Mouse (Mus musculus) midbrain, embryonic 14.5 days (tissue): Measurements from ENCODE around the gene Pik3ip1. TPM values are rescaled to one million over a fixed set of nuclear protein-coding genes. Genes with fewer than 3 reads are reported as not detected.

ENCODE experiments used
- ATAC-seq: fragments of 200-750 bp; cut with Nextera tagmentation; 2 replicates; pipeline ENCODE4 v1.8.0; 2017; ENCODE audit warnings: moderate number of reproducible peaks, moderate library complexity; ENCODE audit not compliant: low FRiP score, low TSS enrichment
- DNase-seq: peaks from one replicate; pipeline ENCODE4 v3.0.0-alpha.2; 2015
- H3K27ac ChIP-seq: fragments of 300-500 bp; sonication (generic); replicated peaks from 2 replicates; pipeline ENCODE4 v1.5.1; 2014; ENCODE audit warnings: mild to moderate bottlenecking, low read depth, low read length, moderate library complexity
- H3K27me3 ChIP-seq: fragments of 300-500 bp; sonication (generic); 2 replicates; pipeline ENCODE4 v1.6.1; 2014; ENCODE audit warnings: low read length, control low read depth, mixed read lengths; ENCODE audit not compliant: control insufficient read depth, insufficient read depth
- H3K36me3 ChIP-seq: fragments of 300-500 bp; sonication (generic); 2 replicates; pipeline ENCODE4 v1.6.1; 2014; ENCODE audit warnings: low read length, control low read depth; ENCODE audit not compliant: control insufficient read depth, insufficient read depth
- H3K4me1 ChIP-seq: fragments of 300-500 bp; sonication (generic); 2 replicates; pipeline ENCODE4 v1.6.1; 2014; ENCODE audit warnings: mild to moderate bottlenecking, antibody characterized with exemption, low read length, control low read depth; ENCODE audit not compliant: control insufficient read depth, insufficient read depth
- H3K4me2 ChIP-seq: fragments of 300-500 bp; sonication (generic); 2 replicates; pipeline ENCODE4 v1.6.1; 2014; ENCODE audit warnings: mild to moderate bottlenecking, low read length, moderate library complexity
- H3K4me3 ChIP-seq: fragments of 300-500 bp; sonication (generic); replicated peaks from 2 replicates; pipeline ENCODE4 v1.5.1; 2014; ENCODE audit warnings: low read depth, low read length
- H3K9ac ChIP-seq: fragments of 300-500 bp; sonication (generic); replicated peaks from 2 replicates; pipeline ENCODE4 v1.6.1; 2014; ENCODE audit warnings: mild to moderate bottlenecking, low read length, moderate library complexity
- H3K9me3 ChIP-seq: fragments of 300-500 bp; sonication (generic); 2 replicates; pipeline ENCODE4 v1.6.1; 2016; ENCODE audit warnings: low read length, control low read depth, mixed read lengths; ENCODE audit not compliant: control insufficient read depth
- WGBS: fragments of 180-500 bp; shearing (Covaris S2); extraction: QIAGEN DNeasy Blood & Tissue Kit; methylation state at CpG from one replicate; pipeline ENCODE4 v1.1.7; 2014; 5-methylcytosine and 5-hydroxymethylcytosine counted together
- polyA plus RNA-seq: library from polyadenylated mRNA; unstranded; fragments of >200 nt; fragmentation: Nextera tagmentation; extraction: Ambion mirVana; gene quantifications from 2 replicates; pipeline ENCODE4 v1.2.1, GENCODE M21; 2014

Pik3ip1 gene
- polyA plus RNA-seq, 1 experiment from 2014 or later: 20.2 TPM

- 0 out of 2 replicates have a peak overlapping the region, but pooled peaks have one; percentile 10 for H3K4me2 ChIP-seq
- peaks cover 16% of the 10 kb centered on the region for H3K4me1 ChIP-seq
- ATAC-seq: peak; percentile 68
- WGBS: 4% methylated on average over 12 of the region's 12 CpGs
- peak overlapping the region; percentile 25; the same call in 1 of the 2 replicates for H3K9ac ChIP-seq
- no peak overlapping the region for H3K4me3 ChIP-seq
- H3K36me3 ChIP-seq: peaks cover 21% of the 10 kb centered on the region; the same call in 1 of the 2 replicates
- H3K27me3 ChIP-seq: no peaks in the 10 kb centered on the region
- peak overlapping the region; percentile 68 for H3K27ac ChIP-seq
- DNase-seq: peak; percentile 68
- H3K9me3 ChIP-seq: no peaks in the 10 kb centered on the region
Measured at GRCm38 (mm10) chr11:3337173-3337955, 7.2 kb downstream of the Pik3ip1 start.

DNA sequence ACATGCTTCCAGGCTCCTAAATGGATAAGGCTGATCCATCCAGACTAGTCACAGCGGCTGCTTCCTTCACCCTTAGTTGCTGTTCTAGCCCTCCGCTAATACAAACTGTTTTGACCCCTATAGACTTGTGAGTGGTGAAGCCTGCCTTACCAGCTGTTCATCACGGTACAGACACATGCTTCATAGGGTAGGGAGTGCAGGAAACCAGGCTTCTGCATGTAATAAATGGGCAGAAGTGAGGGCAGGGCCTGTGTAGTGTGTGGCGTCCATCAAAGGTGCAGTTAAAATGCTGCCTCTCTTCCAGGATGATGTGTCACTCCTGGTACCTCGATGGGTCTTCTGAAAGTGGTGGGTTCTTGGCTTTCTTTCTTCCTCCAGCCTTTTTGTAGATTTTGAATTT, 7.8 kb downstream of the Pik3ip1 start:
- peak overlapping the region; percentile 68 for H3K27ac ChIP-seq
- DNase-seq: no peak

DNA sequence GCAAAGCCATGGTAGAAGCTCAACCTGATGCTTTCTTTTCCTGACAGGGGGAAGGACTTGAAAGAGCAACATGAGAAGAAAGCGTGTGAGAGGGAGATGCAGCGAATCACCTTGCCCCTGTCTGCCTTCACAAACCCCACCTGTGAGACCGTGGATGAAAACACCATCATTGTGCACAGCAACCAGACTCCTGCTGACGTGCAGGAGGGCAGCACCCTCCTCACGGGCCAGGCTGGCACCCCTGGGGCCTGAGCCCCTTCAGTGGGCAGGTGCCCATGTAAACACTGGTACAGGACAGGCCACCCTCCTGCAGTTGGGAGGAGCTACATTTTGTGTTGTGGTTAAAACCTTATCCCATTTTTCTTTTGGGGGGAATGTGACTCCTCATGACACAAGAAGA, 11.3 kb downstream of the Pik3ip1 start:
- ATAC-seq (no peak), DNase-seq (no peak)
- Histone ChIP-seq H3K36me3 (peaks cover 47% of the 10 kb centered on the region), H3K9ac (no peak overlapping the region), H3K27me3 (no peaks in the 10 kb centered on the region), H3K9me3 (no peaks in the 10 kb centered on the region), H3K4me2 (no peak overlapping the region), H3K4me1 (0 out of 2 replicates have a peak, but pooled peaks cover 11% of the 10 kb centered on the region), H3K27ac (no peak overlapping the region), H3K4me3 (no peak overlapping the region)
- 87% methylated on average over 5 of the region's 5 CpGs for WGBS

More for the DNA sequence above, 7.8 kb downstream of the Pik3ip1 start:
- H3K36me3 ChIP-seq: peaks cover 26% of the 10 kb centered on the region; the same call in 1 of the 2 replicates
- no peaks in the 10 kb centered on the region for H3K9me3 ChIP-seq
- ATAC-seq: no peak
- no peak overlapping the region for H3K4me2 ChIP-seq
- no peaks in the 10 kb centered on the region for H3K27me3 ChIP-seq
- H3K9ac ChIP-seq: peak overlapping the region; percentile 25; the same call in 1 of the 2 replicates
- 0 out of 2 replicates have a peak, but pooled peaks cover 11% of the 10 kb centered on the region for H3K4me1 ChIP-seq
- 48% methylated on average over 5 of the region's 5 CpGs for WGBS
- no peak overlapping the region for H3K4me3 ChIP-seq

- Histone ChIP-seq H3K27me3 (no peaks in the 10 kb centered on the region), H3K36me3 (peaks cover 75% of the 10 kb centered on the region), H3K27ac (no peak overlapping the region), H3K4me1 (no peaks in the 10 kb centered on the region), H3K9ac (no peak overlapping the region), H3K4me3 (no peak overlapping the region), H3K9me3 (no peaks in the 10 kb centered on the region), H3K4me2 (no peak overlapping the region)
- no peak for DNase-seq
- WGBS: 94% methylated on average over 3 of the region's 3 CpGs
- ATAC-seq: no peak
Measured at GRCm38 (mm10) chr11:3344916-3345315, 14.7 kb downstream of the Pik3ip1 start.

DNA sequence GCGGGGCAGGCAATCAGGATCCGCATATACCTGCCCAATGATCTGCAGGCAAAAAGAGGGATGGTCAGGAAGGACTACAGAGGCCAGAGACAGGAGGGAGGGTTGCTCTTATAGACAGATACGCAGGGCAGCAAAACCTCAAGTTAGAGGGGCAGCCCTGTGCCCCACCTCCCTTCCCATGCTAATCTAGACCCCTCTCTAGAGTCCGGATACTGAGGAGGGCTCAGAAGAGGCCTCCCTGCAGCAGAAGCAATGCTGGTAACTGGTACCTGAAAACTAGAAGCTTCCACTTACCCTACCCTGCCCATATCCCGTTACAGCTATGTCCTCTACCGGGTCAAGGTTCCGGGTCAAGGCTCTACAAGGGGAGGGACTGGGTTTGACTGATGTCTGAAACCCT, 16.1 kb downstream of the Pik3ip1 start:
- no peaks in the 10 kb centered on the region for H3K27me3 ChIP-seq
- DNase-seq: no peak
- no peak for ATAC-seq
- H3K9ac ChIP-seq: no peak overlapping the region
- no peak overlapping the region for H3K4me3 ChIP-seq
- H3K9me3 ChIP-seq: no peaks in the 10 kb centered on the region
- H3K4me1 ChIP-seq: no peaks in the 10 kb centered on the region
- H3K27ac ChIP-seq: no peak overlapping the region
- H3K36me3 ChIP-seq: peaks cover 87% of the 10 kb centered on the region
- no peak overlapping the region for H3K4me2 ChIP-seq
- WGBS: 92% methylated on average over 7 of the region's 7 CpGs

- Histone ChIP-seq H3K4me3 (no peak overlapping the region), H3K4me1 (no peaks in the 10 kb centered on the region), H3K27me3 (no peaks in the 10 kb centered on the region), H3K27ac (peak overlapping the region; percentile 49), H3K36me3 (peaks cover 86% of the 10 kb centered on the region), H3K9me3 (no peaks in the 10 kb centered on the region), H3K9ac (no peak overlapping the region), H3K4me2 (no peak overlapping the region)
- DNase-seq: peak; percentile 93
- ATAC-seq: peak; percentile 71; the same call in 1 of the 2 replicates
- WGBS: 55% methylated on average over 12 of the region's 12 CpGs
Measured at GRCm38 (mm10) chr11:3347091-3347834, 17.1 kb downstream of the Pik3ip1 start.

DNA sequence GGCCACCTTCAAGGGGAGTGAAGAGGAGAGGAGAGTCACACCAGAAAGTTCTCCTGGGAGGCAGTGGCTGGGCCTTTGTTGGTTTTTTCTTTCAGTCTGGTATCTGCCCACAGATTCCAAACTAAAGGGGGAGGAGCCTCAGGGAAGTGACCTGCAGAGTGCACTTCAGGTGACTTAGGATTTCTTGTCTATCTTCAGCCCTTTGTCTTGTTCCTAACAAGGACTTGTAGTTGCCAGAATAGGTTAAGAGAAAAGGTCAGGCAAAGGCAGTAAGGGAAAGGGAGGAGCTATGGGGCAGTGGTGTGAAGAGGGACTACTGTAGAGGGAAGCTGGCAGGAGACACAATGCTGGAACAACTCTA, 17.6 kb downstream of the Pik3ip1 start:
- Histone ChIP-seq H3K9me3 (no peaks in the 10 kb centered on the region), H3K4me1 (no peaks in the 10 kb centered on the region), H3K9ac (no peak overlapping the region), H3K27ac (peak overlapping the region; percentile 49; the same call in 1 of the 2 replicates), H3K4me3 (no peak overlapping the region), H3K4me2 (no peak overlapping the region), H3K27me3 (no peaks in the 10 kb centered on the region), H3K36me3 (peaks cover 88% of the 10 kb centered on the region)
- no peak for DNase-seq
- no peak for ATAC-seq

DNA sequence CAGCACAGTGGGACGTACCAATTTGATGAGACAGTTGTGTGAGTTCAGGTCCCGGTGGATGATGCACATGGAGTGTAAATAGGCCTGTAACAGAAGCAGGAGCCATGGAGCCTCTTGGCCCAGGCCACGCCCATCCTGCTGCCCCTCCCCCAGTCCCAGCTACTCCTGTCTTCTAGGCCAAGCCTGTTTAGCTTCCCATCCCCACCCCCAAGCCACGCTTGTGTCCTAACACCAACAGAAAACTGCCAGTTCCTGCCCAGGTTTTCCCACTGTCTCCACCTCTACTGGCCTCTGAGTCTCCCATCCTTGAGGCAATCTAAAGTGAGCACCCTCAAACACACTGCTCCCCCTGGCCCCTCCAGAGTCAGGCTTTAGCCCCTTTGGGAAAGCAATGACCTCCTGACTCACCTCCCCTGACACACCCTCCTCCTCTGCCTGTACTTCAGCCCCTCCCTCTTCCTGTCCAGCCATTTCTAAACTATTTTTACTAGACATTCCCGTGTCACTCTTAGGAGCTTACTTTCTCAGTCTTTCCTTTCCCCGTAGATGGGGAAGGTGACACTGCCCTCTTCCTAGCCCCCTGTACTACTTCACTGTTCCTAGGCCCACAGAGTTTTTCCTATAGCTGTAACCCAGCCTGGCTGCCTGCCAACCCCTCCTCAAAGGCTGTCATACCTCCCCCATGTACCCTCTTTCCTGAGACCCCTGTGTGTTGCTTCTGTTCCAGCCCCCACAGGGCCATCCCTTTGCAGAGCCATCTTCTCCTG, 18.6 kb downstream of the Pik3ip1 start:
- Histone ChIP-seq H3K4me2 (no peak overlapping the region), H3K4me3 (no peak overlapping the region), H3K9ac (0 out of 2 replicates have a peak overlapping the region, but pooled peaks have one; percentile 9), H3K9me3 (no peaks in the 10 kb centered on the region), H3K27ac (no peak overlapping the region; the same call in 1 of the 2 replicates), H3K4me1 (no peaks in the 10 kb centered on the region), H3K36me3 (peaks cover 92% of the 10 kb centered on the region), H3K27me3 (no peaks in the 10 kb centered on the region)
- peak; percentile 28; the same call in 1 of the 2 replicates for ATAC-seq
- DNase-seq: peak; percentile 40
- 48% methylated on average over 6 of the region's 6 CpGs for WGBS
